Mouse (Mus musculus): ENCODE data around the gene Inpp4b. TPM values are rescaled to one million over a fixed set of nuclear protein-coding genes. Genes with fewer than 3 reads are reported as not detected.

Gene Inpp4b
- polyA plus RNA-seq, 1 experiment, result 0.41 TPM

DNA sequence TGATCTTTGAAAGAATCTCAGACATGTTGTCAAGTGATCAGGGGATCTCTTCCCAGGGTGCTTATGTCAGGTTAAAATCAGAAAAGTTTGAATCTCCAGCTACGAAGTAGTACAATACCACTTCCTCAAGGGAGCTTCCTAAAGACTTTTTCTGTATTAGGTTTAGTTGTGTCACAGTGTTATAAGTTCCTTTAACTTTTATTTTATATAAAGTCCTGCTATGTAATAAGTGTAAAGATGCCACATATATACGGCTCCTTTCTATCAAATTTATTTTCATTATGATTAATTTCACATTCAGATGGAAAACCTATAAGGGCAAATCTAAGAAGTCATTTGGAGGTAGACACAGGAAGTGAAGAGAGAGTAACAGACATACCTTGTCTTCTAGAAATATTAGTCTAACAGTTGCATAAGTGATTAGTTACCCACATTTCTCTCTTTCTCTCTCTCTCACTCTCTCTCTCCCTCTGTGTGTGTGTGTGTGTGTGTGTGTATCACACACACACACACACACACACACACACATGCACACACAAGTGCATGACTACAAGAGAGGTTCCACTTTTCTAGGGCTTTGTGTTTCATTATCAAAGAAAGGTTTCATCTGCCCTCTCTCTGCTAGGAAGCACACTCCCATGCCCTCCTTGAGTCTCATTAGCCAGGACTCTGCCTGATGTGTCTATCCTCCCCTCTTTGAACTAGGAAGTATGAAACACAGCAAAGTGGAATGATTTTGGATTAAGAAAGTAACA is 438.7 kb downstream of the Inpp4b start:
- peaks cover 2% of the 10 kb centered on the region; the same call in 1 of the 2 replicates for H3K4me1 ChIP-seq (ENCODE audit: control insufficient read depth, insufficient read depth, insufficient read length, low read length)
- no peaks in the 10 kb centered on the region for H3K36me3 ChIP-seq (ENCODE audit: control insufficient read depth, insufficient read depth, low read length)
- H3K4me3 ChIP-seq (ENCODE audit: low read depth, low read length), result no peak overlapping the region
- H3K27ac ChIP-seq (ENCODE audit: insufficient read depth, low read depth, low read length), result no peak overlapping the region
- no peaks in the 10 kb centered on the region for H3K27me3 ChIP-seq (ENCODE audit: control insufficient read depth, insufficient read depth, low read length)
- TF ChIP-seq CTCF (IDR thresholded peaks at IDR 0.05; ENCODE audit: extremely low read depth, insufficient read length, insufficient replicate concordance, low read depth, low read length), result no peak
- no peak for TF ChIP-seq POLR2A (IDR thresholded peaks at IDR 0.05; ENCODE audit: low read depth, low read length)
- WGBS, result 85% methylated on average over 2 of the region's 2 CpGs

DNA sequence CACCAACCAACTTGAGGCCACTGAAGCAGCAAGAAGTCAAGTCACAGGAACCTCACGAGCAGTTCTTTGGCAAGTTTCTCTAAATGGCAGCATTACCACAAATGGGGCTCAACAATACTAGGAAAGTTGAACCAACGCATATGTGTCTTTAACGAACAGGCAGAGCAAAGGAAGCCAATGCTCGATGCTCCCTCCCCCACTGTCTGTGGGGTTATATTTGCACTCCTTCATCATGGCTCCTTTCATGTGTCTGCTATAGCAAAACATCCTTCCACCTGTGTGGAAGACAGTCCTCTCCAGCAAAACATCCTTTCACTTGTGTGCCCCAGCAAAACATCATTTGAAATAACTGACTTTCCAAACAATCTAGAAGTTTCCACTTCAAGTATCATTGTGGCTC is 440.4 kb downstream of the Inpp4b start:
- TF ChIP-seq POLR2A (IDR thresholded peaks at IDR 0.05; ENCODE audit: low read depth, low read length) (no peak), CTCF (IDR thresholded peaks at IDR 0.05; ENCODE audit: extremely low read depth, insufficient read length, insufficient replicate concordance, low read depth, low read length) (no peak)
- Histone ChIP-seq H3K4me3 (ENCODE audit: low read depth, low read length) (no peak overlapping the region), H3K36me3 (ENCODE audit: control insufficient read depth, insufficient read depth, low read length) (no peaks in the 10 kb centered on the region), H3K4me1 (ENCODE audit: control insufficient read depth, insufficient read depth, insufficient read length, low read length) (peaks cover 2% of the 10 kb centered on the region; the same call in 1 of the 2 replicates), H3K27ac (ENCODE audit: insufficient read depth, low read depth, low read length) (no peak overlapping the region), H3K27me3 (ENCODE audit: control insufficient read depth, insufficient read depth, low read length) (no peaks in the 10 kb centered on the region)
- 78% methylated on average over 4 of the region's 4 CpGs for WGBS

DNA sequence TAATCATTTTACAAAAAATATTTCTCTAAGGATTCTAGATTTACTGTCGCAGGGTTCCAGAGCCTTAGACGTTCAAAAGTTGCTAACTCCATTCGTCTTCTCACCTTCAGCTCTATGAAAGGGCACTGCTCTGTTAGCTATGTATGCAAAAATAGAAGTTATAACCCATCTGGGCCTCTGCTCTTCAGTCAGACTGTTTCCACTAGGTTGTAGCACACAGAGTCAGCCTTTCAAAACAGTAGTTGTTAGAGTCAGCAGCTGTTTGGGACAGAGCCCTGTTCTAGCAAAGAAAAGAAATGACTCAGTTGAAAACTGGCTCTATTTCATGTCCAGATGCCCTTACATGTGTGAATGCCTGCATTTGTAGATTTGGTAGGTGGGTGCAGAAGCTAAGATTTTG is 442.4 kb downstream of the Inpp4b start:
- H3K27ac ChIP-seq (ENCODE audit: insufficient read depth, low read depth, low read length), result no peak overlapping the region
- H3K4me3 ChIP-seq (ENCODE audit: low read depth, low read length), result no peak overlapping the region
- peaks cover 2% of the 10 kb centered on the region; the same call in 1 of the 2 replicates for H3K4me1 ChIP-seq (ENCODE audit: control insufficient read depth, insufficient read depth, insufficient read length, low read length)
- TF ChIP-seq POLR2A (IDR thresholded peaks at IDR 0.05; ENCODE audit: low read depth, low read length) (no peak), CTCF (IDR thresholded peaks at IDR 0.05; ENCODE audit: extremely low read depth, insufficient read length, insufficient replicate concordance, low read depth, low read length) (no peak)
- H3K36me3 ChIP-seq (ENCODE audit: control insufficient read depth, insufficient read depth, low read length), result no peaks in the 10 kb centered on the region
- 87% methylated on average over 3 of the region's 3 CpGs for WGBS
- H3K27me3 ChIP-seq (ENCODE audit: control insufficient read depth, insufficient read depth, low read length), result no peaks in the 10 kb centered on the region

DNA sequence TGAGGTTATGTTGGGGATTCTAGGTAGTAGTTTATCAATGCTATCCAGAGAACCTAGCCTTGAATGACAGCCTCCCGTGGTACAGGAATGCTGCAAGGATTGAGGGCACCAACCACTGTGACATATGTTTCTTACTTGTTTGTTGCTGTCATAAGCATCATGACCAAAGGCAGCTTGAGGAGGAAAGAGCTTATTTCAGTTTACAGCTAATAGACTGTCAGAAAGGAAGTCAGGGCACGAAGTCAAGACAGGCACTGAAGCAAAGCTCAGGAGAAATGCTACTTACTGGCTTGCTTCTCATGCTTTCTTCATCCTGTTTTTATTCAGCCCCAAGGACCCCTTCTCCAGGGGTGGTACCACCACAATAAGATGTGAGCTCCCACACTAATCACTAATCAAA is 446.1 kb downstream of the Inpp4b start:
- peaks cover 2% of the 10 kb centered on the region; the same call in 1 of the 2 replicates for H3K4me1 ChIP-seq (ENCODE audit: control insufficient read depth, insufficient read depth, insufficient read length, low read length)
- no peak for TF ChIP-seq POLR2A (IDR thresholded peaks at IDR 0.05; ENCODE audit: low read depth, low read length)
- no peak for TF ChIP-seq CTCF (IDR thresholded peaks at IDR 0.05; ENCODE audit: extremely low read depth, insufficient read length, insufficient replicate concordance, low read depth, low read length)
- no peak overlapping the region for H3K4me3 ChIP-seq (ENCODE audit: low read depth, low read length)
- 67% methylated on average over 2 of the region's 2 CpGs for WGBS
- no peaks in the 10 kb centered on the region for H3K36me3 ChIP-seq (ENCODE audit: control insufficient read depth, insufficient read depth, low read length)
- no peak overlapping the region for H3K27ac ChIP-seq (ENCODE audit: insufficient read depth, low read depth, low read length)
- H3K27me3 ChIP-seq (ENCODE audit: control insufficient read depth, insufficient read depth, low read length), result no peaks in the 10 kb centered on the region

DNA sequence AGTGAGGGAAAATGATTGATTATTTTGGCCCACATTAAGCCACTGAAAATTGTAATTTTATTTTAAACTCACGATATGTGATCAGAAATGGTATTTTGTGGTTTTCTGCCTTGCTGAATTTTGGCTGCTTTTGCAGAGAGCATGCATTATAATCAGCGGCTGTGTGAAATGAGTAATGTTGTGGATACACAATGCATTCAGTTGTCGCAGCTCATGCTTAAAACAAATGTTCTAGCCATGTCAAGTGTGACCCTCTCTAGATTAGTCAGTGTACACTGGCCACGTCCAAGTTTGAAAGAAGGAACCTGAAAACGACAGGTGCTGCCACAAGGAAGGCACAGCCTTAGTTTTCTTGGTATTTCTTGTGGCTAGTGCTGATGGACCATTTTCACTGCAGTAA is 450.3 kb downstream of the Inpp4b start:
- Histone ChIP-seq H3K27ac (ENCODE audit: insufficient read depth, low read depth, low read length) (no peak overlapping the region), H3K27me3 (ENCODE audit: control insufficient read depth, insufficient read depth, low read length) (no peaks in the 10 kb centered on the region), H3K36me3 (ENCODE audit: control insufficient read depth, insufficient read depth, low read length) (no peaks in the 10 kb centered on the region), H3K4me3 (ENCODE audit: low read depth, low read length) (no peak overlapping the region), H3K4me1 (ENCODE audit: control insufficient read depth, insufficient read depth, insufficient read length, low read length) (no peaks in the 10 kb centered on the region)
- no peak for TF ChIP-seq POLR2A (IDR thresholded peaks at IDR 0.05; ENCODE audit: low read depth, low read length)
- TF ChIP-seq CTCF (IDR thresholded peaks at IDR 0.05; ENCODE audit: extremely low read depth, insufficient read length, insufficient replicate concordance, low read depth, low read length), result no peak
- WGBS, result 61% methylated on average over 5 of the region's 5 CpGs

DNA sequence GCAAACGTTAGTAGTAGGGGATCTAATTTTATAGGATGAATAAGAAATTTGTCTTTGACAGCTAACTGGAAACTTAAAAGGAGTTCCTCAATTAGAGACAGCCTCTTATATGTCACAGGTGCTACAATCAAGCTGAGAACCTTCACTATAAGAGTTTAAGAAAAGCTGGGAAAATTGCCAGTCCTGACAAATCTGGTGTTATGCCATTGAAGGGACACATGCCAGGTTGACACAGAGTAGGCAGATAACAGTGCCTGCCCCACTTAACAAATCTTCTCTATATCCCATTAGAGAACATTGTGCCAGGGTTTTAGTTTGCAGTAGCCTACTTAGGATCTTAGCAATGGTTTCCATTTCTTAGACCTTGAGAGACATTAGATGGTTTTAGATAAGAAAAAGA is 456.1 kb downstream of the Inpp4b start:
- H3K4me1 ChIP-seq (ENCODE audit: control insufficient read depth, insufficient read depth, insufficient read length, low read length), result no peaks in the 10 kb centered on the region
- no peak overlapping the region for H3K27ac ChIP-seq (ENCODE audit: insufficient read depth, low read depth, low read length)
- no peak overlapping the region for H3K4me3 ChIP-seq (ENCODE audit: low read depth, low read length)
- TF ChIP-seq POLR2A (IDR thresholded peaks at IDR 0.05; ENCODE audit: low read depth, low read length), result no peak
- TF ChIP-seq CTCF (IDR thresholded peaks at IDR 0.05; ENCODE audit: extremely low read depth, insufficient read length, insufficient replicate concordance, low read depth, low read length), result no peak
- no peaks in the 10 kb centered on the region for H3K27me3 ChIP-seq (ENCODE audit: control insufficient read depth, insufficient read depth, low read length)
- H3K36me3 ChIP-seq (ENCODE audit: control insufficient read depth, insufficient read depth, low read length), result no peaks in the 10 kb centered on the region
- WGBS, result 69% methylated on average over 1 of the region's 1 CpGs

DNA sequence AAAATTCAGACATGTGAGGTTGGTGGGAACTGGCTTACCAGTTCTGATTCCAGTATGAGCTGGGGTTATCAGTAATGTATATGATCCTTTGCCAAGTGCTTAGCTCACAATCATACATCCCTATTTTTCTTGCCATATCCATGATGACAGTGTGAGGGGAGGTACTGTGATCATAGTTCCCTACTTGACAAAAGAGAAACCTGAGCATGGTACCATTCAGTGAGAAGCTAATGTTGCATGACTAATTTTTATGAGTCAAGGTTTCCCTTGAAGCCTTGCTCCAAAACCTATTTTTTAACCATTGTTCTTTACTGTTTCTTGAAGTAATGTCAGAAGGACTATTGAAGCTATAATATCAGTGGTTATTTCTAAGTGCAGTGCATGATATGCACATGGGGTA is 458.4 kb downstream of the Inpp4b start:
- TF ChIP-seq CTCF (IDR thresholded peaks at IDR 0.05; ENCODE audit: extremely low read depth, insufficient read length, insufficient replicate concordance, low read depth, low read length) (no peak), POLR2A (IDR thresholded peaks at IDR 0.05; ENCODE audit: low read depth, low read length) (no peak)
- Histone ChIP-seq H3K27ac (ENCODE audit: insufficient read depth, low read depth, low read length) (no peak overlapping the region), H3K4me3 (ENCODE audit: low read depth, low read length) (no peak overlapping the region), H3K4me1 (ENCODE audit: control insufficient read depth, insufficient read depth, insufficient read length, low read length) (no peaks in the 10 kb centered on the region), H3K36me3 (ENCODE audit: control insufficient read depth, insufficient read depth, low read length) (no peaks in the 10 kb centered on the region), H3K27me3 (ENCODE audit: control insufficient read depth, insufficient read depth, low read length) (no peaks in the 10 kb centered on the region)

Data from small intestine, adult 2 months (tissue).